Mouse (Mus musculus): ENCODE results near the gene Ttc32. TPM values are rescaled to one million over a fixed set of nuclear protein-coding genes. Genes with fewer than 3 reads are reported as not detected.

Ttc32 gene
- total RNA-seq (2014; rRNA removed; ENCODE audit: low replicate concordance) (14.5 and 17.4 TPM in 2 replicates), polyA plus RNA-seq (2015; fragmentation: Nextera tagmentation; extraction: Ambion mirVana) (20.9 and 26.2 TPM in 2 replicates)

- Histone ChIP-seq H3K4me2 (ENCODE audit: low read depth, low read length) (peak within 1 kb of the TSS; percentile 85), H3K9ac (replicated peaks; ENCODE audit: low read depth, low read length) (peak within 1 kb of the TSS; percentile 92), H3K9me3 (replicated peaks; ENCODE audit: control insufficient read depth, low read length) (no peaks in the 10 kb centered on the region), H3K27ac (ENCODE audit: low read depth) (peak within 1 kb of the TSS; percentile 99), H3K4me3 (ENCODE audit: low read depth, low read length) (peak within 1 kb of the TSS; percentile 77), H3K4me1 (ENCODE audit: control insufficient read depth, insufficient read depth) (peaks cover 10% of the 10 kb centered on the region), H3K36me3 (replicated peaks; ENCODE audit: control insufficient read depth, insufficient read depth, low read length) (no peaks in the 10 kb centered on the region), H3K27me3 (ENCODE audit: control insufficient read depth, insufficient read depth, low read length) (no peaks in the 10 kb centered on the region)
- under 1% methylated on average over 66 of the region's 69 CpGs for WGBS
- ATAC-seq (ENCODE audit: insufficient read depth, low read depth) (peak; percentile 95), DNase-seq (ENCODE audit: low spot score) (peak; percentile 93)
- TF ChIP-seq EP300 (IDR thresholded peaks at IDR 0.05; ENCODE audit: low read depth) (peak; percentile 99), CTCF (IDR thresholded peaks at IDR 0.05; ENCODE audit: low read depth) (no peak; the same call in 1 of the 2 replicates)
These were observed at the start of gene Ttc32 for GRCm38 (mm10) chr12:9029888-9030723. Gene Ttc32 (plus strand): TSS chr12:9029997.

- no peaks in the 10 kb centered on the region for H3K4me1 ChIP-seq (ENCODE audit: control insufficient read depth, insufficient read depth)
- H3K4me2 ChIP-seq (ENCODE audit: low read depth, low read length), result no peak overlapping the region
- TF ChIP-seq CTCF (IDR thresholded peaks at IDR 0.05; ENCODE audit: low read depth), result no peak
- no peak for TF ChIP-seq EP300 (IDR thresholded peaks at IDR 0.05; ENCODE audit: low read depth)
- WGBS, result 69% methylated on average over 8 of the region's 8 CpGs
- DNase-seq (ENCODE audit: low spot score), result no peak
- no peak overlapping the region for H3K27ac ChIP-seq (ENCODE audit: low read depth)
- H3K9ac ChIP-seq (replicated peaks; ENCODE audit: low read depth, low read length), result no peak overlapping the region
- no peaks in the 10 kb centered on the region for H3K27me3 ChIP-seq (ENCODE audit: control insufficient read depth, insufficient read depth, low read length)
- no peaks in the 10 kb centered on the region for H3K36me3 ChIP-seq (replicated peaks; ENCODE audit: control insufficient read depth, insufficient read depth, low read length)
- no peaks in the 10 kb centered on the region for H3K9me3 ChIP-seq (replicated peaks; ENCODE audit: control insufficient read depth, low read length)
- ATAC-seq (ENCODE audit: insufficient read depth, low read depth), result no peak
- no peak overlapping the region for H3K4me3 ChIP-seq (ENCODE audit: low read depth, low read length)
These were observed 36.6 kb upstream of the Ttc32 start for GRCm38 (mm10) chr12:8993231-8993630.

GRCm38 (mm10) chr12:8998318-8998717 is 31.5 kb upstream of the Ttc32 start:
- DNase-seq (ENCODE audit: low spot score) (no peak), ATAC-seq (ENCODE audit: insufficient read depth, low read depth) (no peak)
- Histone ChIP-seq H3K9ac (replicated peaks; ENCODE audit: low read depth, low read length) (no peak overlapping the region), H3K27me3 (ENCODE audit: control insufficient read depth, insufficient read depth, low read length) (no peaks in the 10 kb centered on the region), H3K36me3 (replicated peaks; ENCODE audit: control insufficient read depth, insufficient read depth, low read length) (no peaks in the 10 kb centered on the region), H3K4me2 (ENCODE audit: low read depth, low read length) (no peak overlapping the region), H3K4me1 (ENCODE audit: control insufficient read depth, insufficient read depth) (no peaks in the 10 kb centered on the region), H3K9me3 (replicated peaks; ENCODE audit: control insufficient read depth, low read length) (no peaks in the 10 kb centered on the region), H3K4me3 (ENCODE audit: low read depth, low read length) (no peak overlapping the region), H3K27ac (ENCODE audit: low read depth) (no peak overlapping the region)
- WGBS, result 80% methylated on average over 4 of the region's 4 CpGs
- TF ChIP-seq EP300 (IDR thresholded peaks at IDR 0.05; ENCODE audit: low read depth), result no peak
- no peak for TF ChIP-seq CTCF (IDR thresholded peaks at IDR 0.05; ENCODE audit: low read depth)

GRCm38 (mm10) chr12:9002038-9002648 is 27.7 kb upstream of the Ttc32 start:
- H3K36me3 ChIP-seq (replicated peaks; ENCODE audit: control insufficient read depth, insufficient read depth, low read length), result no peaks in the 10 kb centered on the region; the same call in 1 of the 2 replicates
- 15% methylated on average over 5 of the region's 5 CpGs for WGBS

GRCm38 (mm10) chr12:9007146-9007545 is 22.7 kb upstream of the Ttc32 start:
- no peak for DNase-seq (ENCODE audit: low spot score)
- Histone ChIP-seq H3K9me3 (replicated peaks; ENCODE audit: control insufficient read depth, low read length) (no peaks in the 10 kb centered on the region), H3K4me2 (ENCODE audit: low read depth, low read length) (no peak overlapping the region), H3K4me1 (ENCODE audit: control insufficient read depth, insufficient read depth) (no peaks in the 10 kb centered on the region), H3K36me3 (replicated peaks; ENCODE audit: control insufficient read depth, insufficient read depth, low read length) (no peaks in the 10 kb centered on the region; the same call in 1 of the 2 replicates), H3K4me3 (ENCODE audit: low read depth, low read length) (no peak overlapping the region), H3K27me3 (ENCODE audit: control insufficient read depth, insufficient read depth, low read length) (no peaks in the 10 kb centered on the region), H3K9ac (replicated peaks; ENCODE audit: low read depth, low read length) (no peak overlapping the region), H3K27ac (ENCODE audit: low read depth) (no peak overlapping the region)
- 62% methylated on average over 4 of the region's 4 CpGs for WGBS
- no peak for ATAC-seq (ENCODE audit: insufficient read depth, low read depth)
- TF ChIP-seq CTCF (IDR thresholded peaks at IDR 0.05; ENCODE audit: low read depth) (no peak), EP300 (IDR thresholded peaks at IDR 0.05; ENCODE audit: low read depth) (no peak)

More at GRCm38 (mm10) chr12:9002038-9002648, 27.7 kb upstream of the Ttc32 start:
- DNase-seq (ENCODE audit: low spot score) (peak; percentile 88), ATAC-seq (ENCODE audit: insufficient read depth, low read depth) (peak; percentile 49)
- no peak overlapping the region for H3K27ac ChIP-seq (ENCODE audit: low read depth)
- H3K27me3 ChIP-seq (ENCODE audit: control insufficient read depth, insufficient read depth, low read length), result no peaks in the 10 kb centered on the region
- H3K4me3 ChIP-seq (ENCODE audit: low read depth, low read length), result no peak overlapping the region
- no peak overlapping the region for H3K4me2 ChIP-seq (ENCODE audit: low read depth, low read length)
- H3K9me3 ChIP-seq (replicated peaks; ENCODE audit: control insufficient read depth, low read length), result no peaks in the 10 kb centered on the region
- H3K9ac ChIP-seq (replicated peaks; ENCODE audit: low read depth, low read length), result no peak overlapping the region
- TF ChIP-seq EP300 (IDR thresholded peaks at IDR 0.05; ENCODE audit: low read depth) (no peak), CTCF (IDR thresholded peaks at IDR 0.05; ENCODE audit: low read depth) (peak; percentile 85)
- no peaks in the 10 kb centered on the region for H3K4me1 ChIP-seq (ENCODE audit: control insufficient read depth, insufficient read depth)

Measured in heart, postnatal 0 days (tissue).